Mouse (Mus musculus): ENCODE measurements around the gene Cited2. TPM values are rescaled to one million over a fixed set of nuclear protein-coding genes. Genes with fewer than 3 reads are reported as not detected.

Cited2 gene
- polyA plus RNA-seq, 2 experiments, result 12.7 to 18.2 TPM

- Histone ChIP-seq H3K36me3 (replicated peaks; ENCODE audit: control insufficient read depth, insufficient read depth, low read depth) (no peaks in the 10 kb centered on the region), H3K9ac (replicated peaks) (no peak overlapping the region), H3K4me3 (ENCODE audit: insufficient read depth in 1 of 2, low read depth in 2 of 2, low read length in 2 of 2) (no peak overlapping the region), H3K27me3 (ENCODE audit: control insufficient read depth, insufficient read depth, low read length) (no peaks in the 10 kb centered on the region), H3K9me3 (ENCODE audit: control insufficient read depth, low read length) (no peaks in the 10 kb centered on the region), H3K4me1 (replicated peaks; ENCODE audit: control insufficient read depth in 2 of 2, insufficient read depth in 2 of 2, low read length in 1 of 2) (peaks cover 4 to 24% of the 10 kb centered on the region in 2 experiments), H3K27ac (no peak overlapping the region), H3K4me2 (ENCODE audit: low read depth) (no peak overlapping the region)
- TF ChIP-seq EP300 (IDR thresholded peaks at IDR 0.05; ENCODE audit: low read depth) (no peak), CTCF (IDR thresholded peaks at IDR 0.05; ENCODE audit: low read depth) (no peak)
- WGBS (ENCODE audit: insufficient replicate concordance), result 60% methylated on average over 8 of the region's 8 CpGs
- DNase-seq (ENCODE audit: low read depth in 3 of 3, low spot score in 3 of 3), result no peak
- ATAC-seq (ENCODE audit: insufficient read depth), result no peak
These were observed 42.3 kb upstream of the Cited2 start for GRCm38 (mm10) chr10:17680432-17681382.

- 77% methylated on average over 2 of the region's 2 CpGs for WGBS (ENCODE audit: insufficient replicate concordance)
- no peaks in the 10 kb centered on the region for H3K36me3 ChIP-seq (replicated peaks; ENCODE audit: control insufficient read depth, insufficient read depth, low read depth)
- H3K9ac ChIP-seq (replicated peaks), result no peak overlapping the region
- no peaks in the 10 kb centered on the region for H3K9me3 ChIP-seq (ENCODE audit: control insufficient read depth, low read length)
- H3K4me3 ChIP-seq (ENCODE audit: insufficient read depth in 1 of 2, low read depth in 2 of 2, low read length in 2 of 2), result no peak overlapping the region
- H3K27me3 ChIP-seq (ENCODE audit: control insufficient read depth, insufficient read depth, low read length), result no peaks in the 10 kb centered on the region
- H3K4me1 ChIP-seq (replicated peaks; ENCODE audit: control insufficient read depth in 2 of 2, insufficient read depth in 2 of 2, low read length in 1 of 2), result peaks cover 4 to 21% of the 10 kb centered on the region in 2 experiments
- ATAC-seq (ENCODE audit: insufficient read depth) (no peak), DNase-seq (ENCODE audit: low read depth in 3 of 3, low spot score in 3 of 3) (no peak)
- no peak overlapping the region for H3K4me2 ChIP-seq (ENCODE audit: low read depth)
- no peak overlapping the region for H3K27ac ChIP-seq
- TF ChIP-seq CTCF (IDR thresholded peaks at IDR 0.05; ENCODE audit: low read depth) (no peak), EP300 (IDR thresholded peaks at IDR 0.05; ENCODE audit: low read depth) (no peak)
These were observed 41.6 kb upstream of the Cited2 start for GRCm38 (mm10) chr10:17681386-17681785.

- ATAC-seq (ENCODE audit: insufficient read depth), result peak; percentile 51; the same call in 1 of the 2 replicates
- no peaks in the 10 kb centered on the region for H3K36me3 ChIP-seq (replicated peaks; ENCODE audit: control insufficient read depth, insufficient read depth, low read depth)
- no peaks in the 10 kb centered on the region for H3K27me3 ChIP-seq (ENCODE audit: control insufficient read depth, insufficient read depth, low read length)
- H3K27ac ChIP-seq, result no peak overlapping the region
- no peak for TF ChIP-seq CTCF (IDR thresholded peaks at IDR 0.05; ENCODE audit: low read depth)
- no peak for TF ChIP-seq EP300 (IDR thresholded peaks at IDR 0.05; ENCODE audit: low read depth)
- H3K9ac ChIP-seq (replicated peaks), result no peak overlapping the region
- peaks cover 0 to 13% of the 10 kb centered on the region in 2 experiments; a peak in 2 of 4 replicates for H3K4me1 ChIP-seq (replicated peaks; ENCODE audit: control insufficient read depth in 2 of 2, insufficient read depth in 2 of 2, low read length in 1 of 2)
- no peak for DNase-seq (ENCODE audit: low read depth in 3 of 3, low spot score in 3 of 3)
- no peaks in the 10 kb centered on the region for H3K9me3 ChIP-seq (ENCODE audit: control insufficient read depth, low read length)
- 16% methylated on average over 6 of the region's 6 CpGs for WGBS (ENCODE audit: insufficient replicate concordance)
- H3K4me2 ChIP-seq (ENCODE audit: low read depth), result no peak overlapping the region; the same call in 1 of the 2 replicates
- H3K4me3 ChIP-seq (ENCODE audit: insufficient read depth in 1 of 2, low read depth in 2 of 2, low read length in 2 of 2), result peak overlapping the region; percentile 8 to 42; a peak in 2 of 4 replicates
These were observed 39.1 kb upstream of the Cited2 start for GRCm38 (mm10) chr10:17683852-17684428.

- no peak for TF ChIP-seq CTCF (IDR thresholded peaks at IDR 0.05; ENCODE audit: low read depth)
- TF ChIP-seq EP300 (IDR thresholded peaks at IDR 0.05; ENCODE audit: low read depth), result no peak
- WGBS (ENCODE audit: insufficient replicate concordance), result 52% methylated on average over 4 of the region's 4 CpGs
- Histone ChIP-seq H3K4me3 (ENCODE audit: insufficient read depth in 1 of 2, low read depth in 2 of 2, low read length in 2 of 2) (no peak overlapping the region), H3K4me1 (replicated peaks; ENCODE audit: control insufficient read depth in 2 of 2, insufficient read depth in 2 of 2, low read length in 1 of 2) (no peaks in the 10 kb centered on the region), H3K9ac (replicated peaks) (no peak overlapping the region), H3K9me3 (ENCODE audit: control insufficient read depth, low read length) (no peaks in the 10 kb centered on the region), H3K27me3 (ENCODE audit: control insufficient read depth, insufficient read depth, low read length) (no peaks in the 10 kb centered on the region), H3K36me3 (replicated peaks; ENCODE audit: control insufficient read depth, insufficient read depth, low read depth) (no peaks in the 10 kb centered on the region), H3K27ac (no peak overlapping the region), H3K4me2 (ENCODE audit: low read depth) (no peak overlapping the region)
- DNase-seq (ENCODE audit: low read depth in 3 of 3, low spot score in 3 of 3), result no peak
- ATAC-seq (ENCODE audit: insufficient read depth), result no peak
These were observed 33.2 kb upstream of the Cited2 start for GRCm38 (mm10) chr10:17689806-17690205.

DNA sequence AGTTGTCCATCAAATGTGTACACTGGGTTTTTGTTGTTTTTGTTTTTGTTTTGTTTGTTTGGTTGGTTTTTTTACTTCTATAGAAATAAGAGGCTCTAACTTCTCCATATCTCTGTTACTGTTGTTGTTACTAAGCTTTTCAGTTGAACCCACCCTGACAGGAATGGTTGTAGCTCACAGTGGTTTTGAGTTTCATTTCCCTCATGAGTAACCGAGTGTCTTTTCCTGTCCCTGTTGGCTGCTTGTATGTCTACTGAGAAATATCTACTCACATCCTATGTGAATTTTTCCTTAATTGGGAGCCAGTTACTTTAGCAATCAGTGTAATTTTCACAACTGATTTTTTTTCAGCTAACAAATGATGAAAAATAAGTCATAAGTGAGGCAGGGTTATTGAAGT, 31.3 kb upstream of the Cited2 start:
- H3K36me3 ChIP-seq (replicated peaks; ENCODE audit: control insufficient read depth, insufficient read depth, low read depth), result no peaks in the 10 kb centered on the region
- H3K4me2 ChIP-seq (ENCODE audit: low read depth), result no peak overlapping the region
- H3K27ac ChIP-seq, result no peak overlapping the region
- DNase-seq (ENCODE audit: low read depth in 3 of 3, low spot score in 3 of 3) (no peak), ATAC-seq (ENCODE audit: insufficient read depth) (no peak)
- no peak for TF ChIP-seq EP300 (IDR thresholded peaks at IDR 0.05; ENCODE audit: low read depth)
- TF ChIP-seq CTCF (IDR thresholded peaks at IDR 0.05; ENCODE audit: low read depth), result no peak
- no peak overlapping the region for H3K9ac ChIP-seq (replicated peaks)
- WGBS (ENCODE audit: insufficient replicate concordance), result 33% methylated on average over 1 of the region's 1 CpGs
- H3K4me3 ChIP-seq (ENCODE audit: insufficient read depth in 1 of 2, low read depth in 2 of 2, low read length in 2 of 2), result no peak overlapping the region
- H3K27me3 ChIP-seq (ENCODE audit: control insufficient read depth, insufficient read depth, low read length), result no peaks in the 10 kb centered on the region
- no peaks in the 10 kb centered on the region for H3K4me1 ChIP-seq (replicated peaks; ENCODE audit: control insufficient read depth in 2 of 2, insufficient read depth in 2 of 2, low read length in 1 of 2)
- no peaks in the 10 kb centered on the region for H3K9me3 ChIP-seq (ENCODE audit: control insufficient read depth, low read length)
